Mouse (Mus musculus) ES-Bruce4 (cell line): ENCODE measurements around the gene Crot.

Source experiments
- CTCF ChIP-seq: IDR thresholded peaks from one replicate; pipeline ENCODE4 v1.8.1; 2011; ENCODE audit warnings: low read depth, low read length
- POLR2A ChIP-seq: IDR thresholded peaks from one replicate; pipeline ENCODE4 v1.8.1; 2011; ENCODE audit warnings: low read length; ENCODE audit not compliant: insufficient read depth

DNA sequence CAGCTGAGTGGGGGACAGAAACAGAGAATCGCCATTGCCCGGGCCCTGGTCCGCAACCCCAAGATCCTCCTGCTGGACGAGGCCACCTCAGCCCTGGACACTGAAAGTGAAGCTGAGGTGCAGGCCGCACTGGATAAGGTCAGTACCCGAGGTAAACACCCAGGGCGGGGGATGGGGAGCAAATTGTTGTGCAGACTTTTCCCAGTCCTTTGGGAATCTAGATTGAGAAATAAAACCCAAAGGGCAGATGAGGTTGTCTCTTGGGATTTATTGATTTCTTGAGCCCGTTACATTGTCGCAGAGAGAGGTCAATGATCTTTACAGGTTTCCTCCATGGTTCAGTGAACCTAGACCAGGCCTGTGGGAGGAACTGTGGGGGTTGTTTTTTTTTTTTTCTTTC is 68.7 kb downstream of the Crot start:
- TF ChIP-seq CTCF (no peak), POLR2A (no peak)
